Mouse (Mus musculus) forebrain, postnatal 0 days (tissue): ENCODE data around the gene Sema4d. TPM values are rescaled to one million over a fixed set of nuclear protein-coding genes. Genes with fewer than 3 reads are reported as not detected.

Experiments used
- ATAC-seq: fragments of 200-750 bp; cut with Nextera tagmentation; 2 replicates; pipeline ENCODE4 v1.8.0; 2017; ENCODE audit warnings: mild to moderate bottlenecking, moderate library complexity
- DNase-seq: peaks from one replicate; pipeline ENCODE4 v3.0.0-alpha.2; 2015
- H3K27ac ChIP-seq: fragments of 300-500 bp; sonication (generic); 2 replicates; pipeline ENCODE4 v1.5.1; 2014; ENCODE audit warnings: low read depth, mild to moderate bottlenecking, antibody characterized with exemption, low read length, moderate library complexity, mixed read lengths
- H3K27me3 ChIP-seq: fragments of 300-500 bp; sonication (generic); 2 replicates; pipeline ENCODE4 v1.6.1; 2014; ENCODE audit warnings: mild to moderate bottlenecking, low read length, mixed read lengths; ENCODE audit not compliant: insufficient read depth
- H3K36me3 ChIP-seq: fragments of 300-500 bp; sonication (generic); 2 replicates; pipeline ENCODE4 v1.6.1; 2014; ENCODE audit warnings: mild to moderate bottlenecking, moderate library complexity; ENCODE audit not compliant: insufficient read depth
- H3K4me1 ChIP-seq: fragments of 300-500 bp; sonication (generic); 2 replicates; pipeline ENCODE4 v1.6.1; 2014; ENCODE audit warnings: antibody characterized with exemption; ENCODE audit not compliant: insufficient read depth
- H3K4me2 ChIP-seq: fragments of 300-500 bp; sonication (generic); 2 replicates; pipeline ENCODE4 v1.6.1; 2014; ENCODE audit warnings: low read depth, mild to moderate bottlenecking, moderate library complexity
- H3K4me3 ChIP-seq: fragments of 300-500 bp; sonication (generic); 2 replicates; pipeline ENCODE4 v1.5.1; 2014; ENCODE audit warnings: low read depth, low read length, mixed read lengths
- H3K9ac ChIP-seq: fragments of 300-500 bp; sonication (generic); 2 replicates; pipeline ENCODE4 v1.6.1; 2014; ENCODE audit warnings: mild to moderate bottlenecking
- H3K9me3 ChIP-seq: fragments of 300-500 bp; sonication (generic); 2 replicates; pipeline ENCODE4 v1.6.1; 2016; ENCODE audit warnings: low read length
- CTCF ChIP-seq: sonication (generic); IDR thresholded peaks from 2 replicates; pipeline ENCODE4 v1.5.1; 2016; ENCODE audit warnings: antibody characterized with exemption, control low read depth, low read depth
- WGBS: fragments of 180-500 bp; shearing (Covaris S2); extraction: QIAGEN DNeasy Blood & Tissue Kit; methylation state at CpG from one replicate; pipeline ENCODE4 v1.1.7; 2014; 5-methylcytosine and 5-hydroxymethylcytosine counted together
- polyA plus RNA-seq: library from polyadenylated mRNA; unstranded; fragments of >200 nt; fragmentation: Nextera tagmentation; extraction: Ambion mirVana; gene quantifications from 2 replicates; pipeline ENCODE4 v1.2.1, GENCODE M21; 2015
- total RNA-seq: library from RNA; depleted of rRNA; stranded (reverse); fragments of >200 nt; gene quantifications from 2 replicates; pipeline ENCODE4 v1.2.3, GENCODE M21; 2014

The Sema4d gene
- total and polyA plus RNA-seq, 2 experiments from 2014 or later, result 14.2 to 16.5 TPM

DNA sequence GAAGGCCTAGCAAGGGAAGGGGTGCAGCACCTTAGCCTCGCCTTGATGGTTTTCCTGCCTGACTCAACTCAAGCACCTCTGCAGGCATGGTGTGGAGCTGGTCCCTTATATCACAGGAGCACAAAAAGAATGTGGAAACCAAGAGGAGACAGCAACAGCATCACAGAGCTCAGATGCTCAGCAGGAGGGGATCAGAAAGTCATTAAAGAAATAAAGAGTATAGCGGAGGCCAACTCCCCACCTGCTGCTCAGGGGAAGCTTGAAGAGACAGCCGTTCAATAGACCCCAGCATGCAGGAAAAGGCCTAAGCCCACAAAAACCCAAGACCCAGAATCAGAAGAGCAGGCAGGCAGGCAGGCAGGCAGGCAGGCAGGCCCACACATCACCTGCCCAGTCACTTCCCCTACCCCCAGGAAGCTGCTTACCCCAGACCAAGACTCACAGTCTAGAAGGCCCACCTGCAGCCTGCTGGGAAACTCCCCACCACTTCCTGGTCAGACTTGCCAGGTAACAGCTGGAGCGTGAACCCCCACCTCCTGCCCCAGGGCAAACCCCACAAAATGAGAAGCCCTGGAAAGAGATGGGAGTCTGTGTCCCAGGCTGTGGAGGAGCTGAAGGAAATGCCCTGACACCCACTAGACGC is 39.6 kb downstream of the Sema4d start:
- Histone ChIP-seq H3K9ac (no peak overlapping the region), H3K4me1 (peaks cover 22% of the 10 kb centered on the region), H3K36me3 (no peaks in the 10 kb centered on the region), H3K27me3 (no peaks in the 10 kb centered on the region), H3K4me2 (no peak overlapping the region), H3K4me3 (no peak overlapping the region), H3K9me3 (no peaks in the 10 kb centered on the region), H3K27ac (no peak overlapping the region)
- no peak for DNase-seq
- no peak for ATAC-seq
- no peak for TF ChIP-seq CTCF
- WGBS, result 52% methylated on average over 5 of the region's 5 CpGs

GRCm38 (mm10) chr13:51753168-51753465 is 40.4 kb downstream of the Sema4d start:
- peaks cover 22% of the 10 kb centered on the region for H3K4me1 ChIP-seq
- H3K27me3 ChIP-seq, result no peaks in the 10 kb centered on the region
- TF ChIP-seq CTCF, result no peak
- H3K4me3 ChIP-seq, result no peak overlapping the region
- H3K9ac ChIP-seq, result no peak overlapping the region; the same call in 1 of the 2 replicates
- ATAC-seq (peak; percentile 57), DNase-seq (no peak)
- no peaks in the 10 kb centered on the region for H3K9me3 ChIP-seq
- WGBS, result 34% methylated on average over 6 of the region's 6 CpGs
- no peak overlapping the region for H3K27ac ChIP-seq
- H3K36me3 ChIP-seq, result no peaks in the 10 kb centered on the region
- no peak overlapping the region for H3K4me2 ChIP-seq

- H3K4me1 ChIP-seq, result peaks cover 22% of the 10 kb centered on the region
- DNase-seq, result peak; percentile 9
- ATAC-seq, result peak; percentile 40
- H3K9ac ChIP-seq, result no peak overlapping the region; the same call in 1 of the 2 replicates
- no peak overlapping the region for H3K4me2 ChIP-seq
- 46% methylated on average over 15 of the region's 15 CpGs for WGBS
- H3K4me3 ChIP-seq, result no peak overlapping the region
- H3K9me3 ChIP-seq, result no peaks in the 10 kb centered on the region
- H3K27ac ChIP-seq, result peak overlapping the region; percentile 40; the same call in 1 of the 2 replicates
- no peaks in the 10 kb centered on the region for H3K36me3 ChIP-seq
- TF ChIP-seq CTCF, result no peak
- H3K27me3 ChIP-seq, result no peaks in the 10 kb centered on the region
Measured at GRCm38 (mm10) chr13:51752346-51753167, 41.0 kb downstream of the Sema4d start.

DNA sequence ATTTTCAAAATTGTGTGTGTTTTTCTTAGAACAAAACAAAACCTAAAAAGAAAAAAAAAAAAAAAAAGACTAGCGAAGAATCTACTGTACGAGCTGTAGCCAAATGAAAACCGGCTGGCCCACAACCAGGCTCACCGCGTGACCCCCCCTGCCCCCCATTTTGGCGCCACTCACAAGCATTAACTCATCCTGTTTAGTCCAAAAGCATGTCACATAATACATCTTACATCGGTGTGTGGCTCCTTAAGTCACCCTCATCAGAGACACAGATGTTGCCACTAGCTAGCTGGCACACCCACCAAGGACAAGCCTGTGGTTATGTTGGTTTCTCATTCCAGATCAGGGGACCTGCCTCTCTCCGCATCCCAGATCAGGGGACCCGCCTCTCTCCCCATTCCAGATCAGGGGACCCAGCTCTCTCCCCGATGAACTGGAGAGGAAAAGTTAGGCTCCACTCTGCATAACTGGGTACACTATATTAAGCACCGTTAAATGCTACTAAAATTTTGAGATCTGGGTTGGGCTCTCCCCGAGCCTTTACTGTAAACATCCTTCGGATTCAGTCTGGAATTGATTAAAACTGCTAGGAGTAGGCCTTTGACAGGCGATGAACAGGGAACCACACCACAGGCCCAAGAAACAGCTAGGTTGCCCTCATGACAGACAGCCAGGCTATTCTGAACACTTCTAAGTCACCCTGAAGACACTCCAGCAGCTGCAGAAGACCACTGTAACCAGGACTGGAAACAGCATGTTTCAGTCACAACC is 43.8 kb downstream of the Sema4d start:
- H3K36me3 ChIP-seq, result no peaks in the 10 kb centered on the region
- no peak overlapping the region for H3K9ac ChIP-seq
- H3K27me3 ChIP-seq, result no peaks in the 10 kb centered on the region
- 76% methylated on average over 14 of the region's 14 CpGs for WGBS
- H3K4me2 ChIP-seq, result no peak overlapping the region
- no peak overlapping the region for H3K27ac ChIP-seq
- H3K9me3 ChIP-seq, result no peaks in the 10 kb centered on the region
- DNase-seq (no peak), ATAC-seq (no peak)
- peaks cover 14% of the 10 kb centered on the region for H3K4me1 ChIP-seq
- no peak for TF ChIP-seq CTCF
- H3K4me3 ChIP-seq, result no peak overlapping the region

DNA sequence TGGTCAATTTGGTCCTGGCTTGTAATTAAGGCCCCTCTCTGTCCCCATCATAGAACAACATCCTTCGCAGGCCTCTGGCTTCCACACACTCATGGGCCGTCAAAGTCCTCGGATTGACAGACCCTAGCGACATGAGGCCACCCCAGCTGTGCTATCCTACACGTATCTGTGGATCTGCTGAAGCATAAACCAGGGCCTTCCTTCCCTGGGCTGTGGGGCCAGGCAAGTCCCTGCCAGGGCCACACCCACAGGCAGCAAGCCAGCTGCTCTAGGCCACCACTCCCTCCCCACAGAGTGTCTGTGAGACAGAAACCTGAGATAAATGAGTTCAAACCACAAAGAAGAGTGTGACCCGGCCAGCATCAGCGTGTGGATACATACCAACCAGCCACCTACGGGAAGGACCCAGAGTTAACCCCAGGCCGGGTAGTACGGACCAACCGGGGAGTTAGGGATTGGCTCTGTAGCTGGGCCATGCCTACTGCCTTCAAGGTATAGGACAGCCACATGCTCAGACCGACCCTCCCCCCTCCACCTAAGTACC is 45.5 kb downstream of the Sema4d start:
- ATAC-seq (no peak), DNase-seq (no peak)
- TF ChIP-seq CTCF, result no peak
- Histone ChIP-seq H3K4me1 (peaks cover 5% of the 10 kb centered on the region), H3K4me2 (no peak overlapping the region), H3K27me3 (no peaks in the 10 kb centered on the region), H3K9me3 (no peaks in the 10 kb centered on the region), H3K36me3 (no peaks in the 10 kb centered on the region), H3K27ac (no peak overlapping the region), H3K4me3 (no peak overlapping the region), H3K9ac (no peak overlapping the region)
- 76% methylated on average over 12 of the region's 12 CpGs for WGBS

GRCm38 (mm10) chr13:51747069-51747468 is 46.5 kb downstream of the Sema4d start:
- H3K36me3 ChIP-seq, result no peaks in the 10 kb centered on the region
- DNase-seq (no peak), ATAC-seq (no peak)
- no peak overlapping the region for H3K4me3 ChIP-seq
- H3K9me3 ChIP-seq, result no peaks in the 10 kb centered on the region
- TF ChIP-seq CTCF, result no peak
- no peaks in the 10 kb centered on the region for H3K27me3 ChIP-seq
- H3K9ac ChIP-seq, result no peak overlapping the region
- H3K4me2 ChIP-seq, result no peak overlapping the region
- 66% methylated on average over 7 of the region's 7 CpGs for WGBS
- no peak overlapping the region for H3K27ac ChIP-seq
- no peaks in the 10 kb centered on the region for H3K4me1 ChIP-seq

DNA sequence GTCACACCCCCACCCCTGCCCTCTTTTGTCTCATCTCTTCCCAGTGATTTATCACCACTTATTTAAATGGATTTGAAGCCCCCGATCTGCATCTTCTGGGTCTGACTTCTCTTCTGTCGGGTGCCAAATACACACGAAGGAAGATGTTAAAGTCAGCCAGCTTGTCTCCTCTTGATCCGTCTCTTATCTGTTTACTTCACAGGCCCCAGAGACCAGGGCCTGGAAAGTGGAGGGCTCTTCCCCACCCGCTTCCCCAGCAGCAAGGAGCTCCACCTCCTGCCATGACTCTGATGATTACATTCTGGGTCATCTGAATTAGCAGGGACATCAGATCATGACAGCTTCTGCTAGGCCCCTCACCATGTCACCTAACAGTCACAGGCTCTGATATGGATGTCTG is 47.7 kb downstream of the Sema4d start:
- no peak for ATAC-seq
- no peaks in the 10 kb centered on the region for H3K27me3 ChIP-seq
- WGBS, result 76% methylated on average over 5 of the region's 5 CpGs
- TF ChIP-seq CTCF, result no peak
- H3K4me1 ChIP-seq, result no peaks in the 10 kb centered on the region
- DNase-seq, result no peak
- H3K4me2 ChIP-seq, result no peak overlapping the region
- no peak overlapping the region for H3K4me3 ChIP-seq
- H3K9me3 ChIP-seq, result no peaks in the 10 kb centered on the region
- no peak overlapping the region for H3K9ac ChIP-seq
- H3K27ac ChIP-seq, result no peak overlapping the region
- no peaks in the 10 kb centered on the region for H3K36me3 ChIP-seq
